Mouse (Mus musculus) cortical plate, adult 2 months (tissue): ENCODE measurements around the gene AI837181. TPM values are rescaled to one million over a fixed set of nuclear protein-coding genes. Genes with fewer than 3 reads are reported as not detected.

Experiments
- H3K27ac ChIP-seq: fragments of 200-500 bp; 2 replicates; pipeline ENCODE4 v1.5.1; 2012; ENCODE audit warnings: low read length, control low read depth, inconsistent platforms; ENCODE audit not compliant: insufficient read depth
- H3K4me1 ChIP-seq: fragments of 200-500 bp; 2 replicates; pipeline ENCODE4 v1.6.1; 2011; ENCODE audit warnings: low read length; ENCODE audit not compliant: control insufficient read depth, insufficient read depth
- H3K4me3 ChIP-seq: fragments of 200-500 bp; 2 replicates; pipeline ENCODE4 v1.5.1; 2011; ENCODE audit warnings: mild to moderate bottlenecking, low read length, control low read depth; ENCODE audit not compliant: insufficient read depth
- CTCF ChIP-seq: fragments of 200-500 bp; IDR thresholded peaks from 2 replicates; pipeline ENCODE4 v1.5.1; 2011; ENCODE audit warnings: mild to moderate bottlenecking, control low read depth, low read length; ENCODE audit not compliant: insufficient read depth; ENCODE audit errors: extremely low read depth
- POLR2A ChIP-seq: fragments of 200-500 bp; IDR thresholded peaks from 2 replicates; pipeline ENCODE4 v1.6.1; 2011; ENCODE audit warnings: mild to moderate bottlenecking, low read length, control low read depth; ENCODE audit not compliant: insufficient read depth; ENCODE audit errors: extremely low read depth
- polyA plus RNA-seq: library from polyadenylated mRNA; depleted of rRNA; stranded (reverse); fragments of >200 nt; gene quantifications from 2 replicates; pipeline ENCODE4 v1.2.3, GENCODE M21; 2012

Gene AI837181
- polyA plus RNA-seq, 1 experiment, result 99.8 TPM

DNA sequence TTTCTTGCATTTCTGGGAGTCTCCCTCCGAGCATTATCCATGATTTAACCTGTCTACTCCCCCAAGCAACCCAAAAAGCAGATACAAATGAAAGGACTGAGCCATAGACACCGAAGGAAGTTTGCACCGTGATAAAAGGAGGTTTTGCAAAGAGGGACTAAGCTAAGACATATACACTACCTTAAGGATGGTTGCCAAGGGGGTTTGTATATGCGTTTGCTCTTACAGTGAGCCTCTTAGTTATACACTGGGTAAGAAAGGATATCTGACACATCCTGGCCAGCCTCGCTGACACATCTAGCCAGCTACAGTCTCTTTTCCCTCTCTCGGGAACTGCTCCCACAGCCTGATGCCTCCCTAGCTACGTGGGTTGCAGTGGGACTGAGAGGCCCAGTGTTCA lies 9.0 kb downstream of the AI837181 start:
- Histone ChIP-seq H3K4me1 (no peaks in the 10 kb centered on the region), H3K4me3 (no peak overlapping the region), H3K27ac (no peak overlapping the region)
- TF ChIP-seq CTCF (no peak), POLR2A (no peak)

DNA sequence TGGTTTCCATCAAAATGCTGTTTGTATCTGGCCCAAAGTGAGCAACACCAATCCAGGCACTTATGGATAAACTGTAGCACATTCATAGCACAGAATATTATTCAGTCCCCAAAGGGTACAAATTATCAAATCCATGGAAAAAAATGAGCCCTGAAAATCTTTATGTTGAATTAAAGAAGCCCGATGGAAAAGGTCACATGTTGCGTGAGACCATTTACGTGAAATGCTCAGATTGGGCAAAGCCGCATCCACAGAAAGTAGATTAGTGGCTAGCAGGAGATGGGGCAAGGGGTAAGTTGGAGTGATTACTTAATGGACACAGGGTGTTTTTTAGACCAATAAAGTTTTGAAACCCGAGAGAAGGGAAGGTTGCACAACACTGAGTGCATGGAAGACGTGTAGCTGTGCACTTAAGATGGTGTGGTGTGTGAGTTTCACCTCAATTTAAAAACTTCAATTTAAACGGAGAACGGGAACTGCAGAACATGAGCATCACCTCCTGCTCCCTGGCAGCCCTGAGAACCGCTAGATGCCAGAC lies 19.5 kb downstream of the AI837181 start:
- TF ChIP-seq CTCF, result no peak
- no peak for TF ChIP-seq POLR2A
- H3K27ac ChIP-seq, result no peak overlapping the region
- no peaks in the 10 kb centered on the region; the same call in 1 of the 2 replicates for H3K4me1 ChIP-seq
- no peak overlapping the region for H3K4me3 ChIP-seq

DNA sequence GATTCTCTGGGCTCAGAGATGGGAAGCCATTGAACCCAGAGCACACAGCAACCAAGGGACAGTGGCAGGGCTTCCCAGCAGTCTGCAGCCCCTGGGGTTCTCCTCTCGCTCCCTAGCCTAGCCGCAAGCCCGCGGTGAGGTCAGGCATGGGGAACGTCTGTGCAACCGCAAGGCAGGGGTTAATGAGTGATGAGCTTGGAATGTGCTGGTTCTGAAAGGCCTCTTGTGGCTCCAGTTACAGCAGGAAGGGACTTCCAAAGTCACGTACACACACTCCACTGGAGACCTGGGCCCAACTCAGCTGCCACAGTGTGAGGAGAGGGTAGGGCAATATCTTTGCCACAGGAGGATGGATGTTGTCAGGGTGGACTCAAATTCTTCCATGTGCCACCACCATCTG lies 20.0 kb downstream of the AI837181 start:
- no peak overlapping the region for H3K27ac ChIP-seq
- no peaks in the 10 kb centered on the region; the same call in 1 of the 2 replicates for H3K4me1 ChIP-seq
- TF ChIP-seq POLR2A (no peak), CTCF (no peak)
- no peak overlapping the region for H3K4me3 ChIP-seq

- no peak for TF ChIP-seq POLR2A
- TF ChIP-seq CTCF, result no peak
Measured at GRCm38 (mm10) chr19:5445747-5446146, 20.8 kb downstream of the AI837181 start.

DNA sequence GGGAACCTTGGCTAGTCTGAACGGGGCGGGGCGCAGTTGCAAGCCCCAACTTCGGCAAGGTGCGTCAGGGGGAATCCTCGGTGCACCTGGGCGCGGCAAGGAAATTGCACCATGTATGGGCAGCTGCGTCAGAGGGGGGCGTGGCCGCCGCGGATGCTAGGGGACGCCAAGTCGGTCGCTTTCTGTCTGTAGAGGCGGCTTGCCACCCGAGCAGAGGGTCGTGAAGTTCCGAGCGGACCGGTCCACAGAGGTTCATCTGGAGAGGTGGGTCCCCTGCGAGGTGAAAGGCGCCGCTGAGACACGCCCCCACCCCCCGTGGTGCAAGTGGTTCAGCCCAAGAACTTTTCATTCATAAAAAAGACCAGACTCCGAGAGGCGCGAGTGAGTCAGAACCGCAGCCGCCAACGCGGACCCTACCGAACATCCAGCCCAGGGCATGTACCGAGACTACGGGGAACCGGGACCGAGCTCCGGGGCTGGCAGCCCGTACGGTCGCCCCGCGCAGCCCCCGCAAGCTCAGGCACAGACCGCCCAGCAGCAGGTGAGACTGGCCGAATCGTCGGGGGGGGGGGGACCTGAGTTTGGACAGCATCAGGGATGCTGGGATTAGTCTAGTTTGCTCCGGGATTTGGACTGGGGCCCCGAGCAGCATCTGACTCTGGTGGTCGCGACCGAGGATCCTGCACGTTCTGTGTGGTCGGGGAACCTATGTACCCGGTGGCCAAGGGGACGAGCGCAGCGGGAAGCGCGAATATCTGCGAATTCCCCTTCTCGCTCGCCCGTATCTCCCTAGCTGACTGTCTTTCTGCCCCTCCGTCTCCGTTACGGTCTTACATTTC lies 22.8 kb downstream of the AI837181 start, which contains the start of gene Fosl1:
Gene Fosl1, plus strand, starts transcription at position 33 of the 839 bp plus-strand sequence.
- H3K4me3 ChIP-seq, result peak within 1 kb of the TSS; percentile 61
- no peaks in the 10 kb centered on the region; the same call in 1 of the 2 replicates for H3K4me1 ChIP-seq
- TF ChIP-seq CTCF, result no peak
- TF ChIP-seq POLR2A, result no peak
- no peak within 1 kb of the TSS for H3K27ac ChIP-seq

More at GRCm38 (mm10) chr19:5445747-5446146, 20.8 kb downstream of the AI837181 start:
- H3K27ac ChIP-seq, result no peak overlapping the region
- no peaks in the 10 kb centered on the region; the same call in 1 of the 2 replicates for H3K4me1 ChIP-seq
- H3K4me3 ChIP-seq, result no peak overlapping the region

DNA sequence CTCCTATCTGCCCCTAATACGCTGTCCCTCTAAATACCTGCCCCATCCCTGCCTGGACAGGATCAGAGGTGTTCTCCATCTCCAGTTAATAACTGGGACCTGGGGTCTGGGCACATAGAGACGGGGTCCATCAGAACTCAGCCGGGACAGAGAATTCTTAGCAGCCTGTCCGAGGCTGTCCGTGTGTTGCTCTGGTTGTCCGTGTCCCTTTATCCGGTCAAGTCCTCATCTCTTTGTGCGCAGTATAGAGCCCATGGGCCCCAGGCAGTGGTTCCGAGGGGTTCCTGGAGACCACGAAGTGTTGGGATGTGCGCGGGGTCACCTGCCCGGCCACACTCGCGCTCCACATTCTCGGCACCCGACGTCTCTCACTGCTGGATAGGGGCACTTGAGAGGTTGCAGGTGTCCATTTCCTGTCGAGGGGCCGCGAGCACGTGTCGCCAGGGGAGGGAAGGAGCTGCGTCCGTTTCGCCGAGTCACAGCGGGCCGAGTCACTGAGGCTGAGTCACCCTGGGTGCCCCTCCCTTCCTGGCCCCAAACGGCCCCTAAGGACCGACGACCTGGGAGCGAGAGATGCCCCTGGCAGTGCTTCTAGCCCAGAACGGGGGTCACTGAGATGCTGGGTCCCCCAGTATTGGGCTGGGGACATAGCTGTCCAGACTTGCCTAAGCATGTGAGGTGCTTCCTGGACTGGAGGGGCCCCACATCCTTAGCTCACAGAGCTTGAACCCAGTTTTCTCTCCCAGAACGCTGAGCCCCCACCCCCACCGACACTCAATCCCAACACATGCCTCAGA lies 23.6 kb downstream of the AI837181 start:
- Histone ChIP-seq H3K27ac (no peak overlapping the region), H3K4me1 (no peaks in the 10 kb centered on the region; the same call in 1 of the 2 replicates), H3K4me3 (peak overlapping the region; percentile 61; the same call in 1 of the 2 replicates)
- TF ChIP-seq CTCF, result no peak

GRCm38 (mm10) chr19:5449673-5450072 lies 24.7 kb downstream of the AI837181 start:
- Histone ChIP-seq H3K4me1 (peaks cover 2% of the 10 kb centered on the region; the same call in 1 of the 2 replicates), H3K4me3 (no peak overlapping the region), H3K27ac (no peak overlapping the region)
- TF ChIP-seq CTCF (no peak), POLR2A (no peak)

GRCm38 (mm10) chr19:5451766-5452165 lies 26.8 kb downstream of the AI837181 start:
- Histone ChIP-seq H3K4me3 (no peak overlapping the region), H3K27ac (no peak overlapping the region), H3K4me1 (peaks cover 2% of the 10 kb centered on the region; the same call in 1 of the 2 replicates)
- TF ChIP-seq POLR2A (no peak), CTCF (no peak)

DNA sequence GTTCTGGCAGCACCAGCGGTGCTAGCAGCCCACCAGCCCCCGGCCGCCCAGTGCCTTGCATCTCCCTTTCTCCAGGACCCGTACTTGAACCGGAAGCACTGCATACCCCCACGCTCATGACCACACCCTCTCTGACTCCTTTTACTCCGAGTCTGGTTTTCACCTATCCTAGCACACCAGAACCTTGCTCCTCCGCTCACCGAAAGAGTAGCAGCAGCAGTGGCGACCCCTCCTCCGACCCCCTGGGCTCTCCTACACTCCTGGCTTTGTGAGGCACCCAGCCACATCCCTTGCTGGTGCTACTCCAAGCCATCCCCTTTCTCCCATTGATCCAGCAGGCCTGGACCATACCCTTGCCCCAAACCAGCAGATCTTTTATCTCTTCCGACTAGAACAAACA lies 30.1 kb downstream of the AI837181 start:
- Histone ChIP-seq H3K4me3 (peak overlapping the region; percentile 81), H3K4me1 (peaks cover 8% of the 10 kb centered on the region), H3K27ac (no peak overlapping the region)
- TF ChIP-seq CTCF (no peak), POLR2A (no peak)
